Comparison of ENCODE assay signal across 16 mouse cellular contexts in the genomic region with DNA sequence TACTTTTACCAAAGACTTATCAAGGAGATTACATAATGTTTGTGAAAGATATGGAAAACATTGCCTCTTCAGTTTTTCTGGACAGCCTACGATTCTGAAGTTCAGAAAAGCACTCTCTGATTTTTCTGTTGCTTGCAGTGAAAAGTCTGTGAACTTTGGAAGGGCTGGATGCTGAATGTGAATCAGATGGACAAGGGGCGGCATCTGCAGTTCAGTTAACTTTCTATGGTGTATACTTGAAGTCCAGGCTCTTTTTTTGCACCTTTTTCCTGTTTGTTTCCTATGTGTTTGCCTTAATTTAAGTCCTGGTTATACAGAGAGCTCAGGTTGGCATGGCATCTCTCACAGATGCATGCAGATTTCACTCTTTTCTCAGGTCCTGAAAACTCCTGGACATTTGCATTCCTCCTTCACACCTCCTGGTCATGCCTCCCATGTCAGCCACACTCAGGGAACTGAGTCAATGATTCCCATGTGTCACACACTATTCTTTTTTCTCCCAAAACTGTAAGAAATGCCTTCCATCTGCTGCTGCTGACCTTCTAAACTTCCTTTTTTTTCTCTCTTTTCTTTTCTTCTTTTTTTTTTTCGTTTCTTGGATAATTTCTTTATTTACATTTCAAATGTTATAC.
"Had no signal": no experiment of that assay in that cellular context is flagged by ENCODE, and none has a peak within 500 bp of the region (broad histone marks: within the 10 kb centered on the region; RNA-seq: fewer than 3 reads in every experiment).

No protein-coding gene starts in this region.

- DNase-seq: kidney, adult 11 months; kidney, adult 9 months; kidney, postnatal 10 days; kidney, postnatal 4 days; liver; liver, embryonic 13.5 days; liver, postnatal 0 days; midbrain, embryonic 14.5 days; right cerebral cortex, adult 18-20 months; thymus, adult 18-20 months; thymus, postnatal 14 days had no signal

- H3K4me1 ChIP-seq: limb, embryonic 12.5 days; liver, embryonic 13.5 days; midbrain, embryonic 10.5 days; neural tube, embryonic 15.5 days had no signal

- H3K4me3 ChIP-seq: layer of hippocampus, adult 2 months; limb, embryonic 12.5 days; liver, embryonic 13.5 days; midbrain, embryonic 10.5 days; myocyte; neural tube, embryonic 15.5 days had no signal

- H3K4me2 ChIP-seq: limb, embryonic 12.5 days; liver, embryonic 13.5 days; neural tube, embryonic 15.5 days had no signal

- ATAC-seq: liver, postnatal 0 days had no signal

- H3K9me3 ChIP-seq: limb, embryonic 12.5 days; liver, embryonic 13.5 days; midbrain, embryonic 10.5 days; neural tube, embryonic 15.5 days had no signal

- H3K36me3 ChIP-seq: limb, embryonic 12.5 days; liver, embryonic 13.5 days; midbrain, embryonic 10.5 days; neural tube, embryonic 15.5 days had no signal

- H3K27ac ChIP-seq: layer of hippocampus, adult 2 months; limb, embryonic 12.5 days; liver, embryonic 13.5 days; midbrain, embryonic 10.5 days; neural tube, embryonic 15.5 days had no signal

- H3K9ac ChIP-seq: limb, embryonic 12.5 days; liver, embryonic 13.5 days; liver, postnatal 0 days; neural tube, embryonic 15.5 days had no signal

- H3K27me3 ChIP-seq: limb, embryonic 12.5 days; liver, embryonic 13.5 days; neural tube, embryonic 15.5 days had no signal
